Mouse (Mus musculus) heart, embryonic 14.5 days (tissue): ENCODE measurements around the gene Sec31b. TPM values are rescaled to one million over a fixed set of nuclear protein-coding genes. Genes with fewer than 3 reads are reported as not detected.
A peak's percentile ranks its signal among the peaks of the same experiment; 100 is the strongest.

Experiments used
- ATAC-seq: fragments of 200-750 bp; cut with Nextera tagmentation; 2 replicates; pipeline ENCODE4 v1.8.0; 2017; ENCODE audit warnings: low read depth, moderate TSS enrichment; ENCODE audit not compliant: insufficient number of reproducible peaks, insufficient read depth, low FRiP score
- H3K27ac ChIP-seq, 2 experiments: fragments of 200-500 bp in 1 of 2; fragments of 300-500 bp in 1 of 2; sonication (generic) in 1 of 2; replicated peaks in 1 of 2; 2 replicates each; pipeline ENCODE4 v1.5.1; 2012 to 2014; ENCODE audit warnings: low read depth in 2 of 2, low read length in 2 of 2, control low read depth in 1 of 2, mild to moderate bottlenecking in 1 of 2, mixed read lengths in 1 of 2; ENCODE audit not compliant: control insufficient read depth in 1 of 2, insufficient read depth in 1 of 2
- H3K27me3 ChIP-seq: fragments of 300-500 bp; sonication (generic); 2 replicates; pipeline ENCODE4 v1.6.1; 2014; ENCODE audit warnings: mild to moderate bottlenecking, low read length, control low read depth; ENCODE audit not compliant: control insufficient read depth, insufficient read depth
- H3K36me3 ChIP-seq: fragments of 300-500 bp; sonication (generic); 2 replicates; pipeline ENCODE4 v1.6.1; 2014; ENCODE audit warnings: mild to moderate bottlenecking, control low read depth, low read length, mixed read lengths; ENCODE audit not compliant: control insufficient read depth, insufficient read depth
- H3K4me1 ChIP-seq, 2 experiments: fragments of 200-500 bp in 1 of 2; fragments of 300-500 bp in 1 of 2; sonication (generic) in 1 of 2; 2 replicates each; pipeline ENCODE4 v1.6.1; 2012 to 2014; ENCODE audit warnings: low read length in 2 of 2, control low read depth in 1 of 2, mixed read lengths in 1 of 2; ENCODE audit not compliant: control insufficient read depth in 2 of 2, insufficient read depth in 2 of 2
- H3K4me2 ChIP-seq: fragments of 300-500 bp; sonication (generic); 2 replicates; pipeline ENCODE4 v1.6.1; 2014; ENCODE audit warnings: mild to moderate bottlenecking, low read length
- H3K4me3 ChIP-seq, 2 experiments: fragments of 200-500 bp in 1 of 2; fragments of 300-500 bp in 1 of 2; sonication (generic) in 1 of 2; 2 replicates each; pipeline ENCODE4 v1.5.1; 2012 to 2014; ENCODE audit warnings: low read length in 2 of 2, mild to moderate bottlenecking in 2 of 2, control low read depth in 1 of 2, low read depth in 1 of 2, moderate library complexity in 1 of 2; ENCODE audit not compliant: control insufficient read depth in 1 of 2, insufficient read depth in 1 of 2
- H3K9ac ChIP-seq: fragments of 300-500 bp; sonication (generic); 2 replicates; pipeline ENCODE4 v1.6.1; 2014; ENCODE audit warnings: mild to moderate bottlenecking, low read length
- H3K9me3 ChIP-seq: fragments of 300-500 bp; sonication (generic); 2 replicates; pipeline ENCODE4 v1.6.1; 2016; ENCODE audit warnings: low read length, control low read depth; ENCODE audit not compliant: control insufficient read depth
- WGBS: fragments of 180-500 bp; shearing (Covaris S2); extraction: QIAGEN DNeasy Blood & Tissue Kit; methylation state at CpG from one replicate; pipeline ENCODE4 v1.1.7; 2014; 5-methylcytosine and 5-hydroxymethylcytosine counted together
- polyA plus RNA-seq: library from polyadenylated mRNA; unstranded; fragments of >200 nt; fragmentation: Nextera tagmentation; extraction: Ambion mirVana; gene quantifications from 2 replicates; pipeline ENCODE4 v1.2.1, GENCODE M21; 2014

The Sec31b gene
- polyA plus RNA-seq, result 1.1 and 1.6 TPM in 2 replicates

GRCm38 (mm10) chr19:44545321-44546041, at the start of gene Sec31b:
Gene Sec31b (minus strand): TSS chr19:44545864.
- peak within 1 kb of the TSS; percentile 76 for H3K9ac ChIP-seq
- H3K4me2 ChIP-seq, result peak within 1 kb of the TSS; percentile 81
- peak within 1 kb of the TSS; percentile 53 to 60 for H3K4me3 ChIP-seq
- H3K36me3 ChIP-seq, result peaks cover 26% of the 10 kb centered on the region
- no peaks in the 10 kb centered on the region for H3K27me3 ChIP-seq
- ATAC-seq, result peak; percentile 49
- H3K27ac ChIP-seq, result no peak within 1 kb of the TSS
- H3K4me1 ChIP-seq, result no peaks in the 10 kb centered on the region
- 0 out of 2 replicates have a peak, but pooled peaks cover 4% of the 10 kb centered on the region for H3K9me3 ChIP-seq
- WGBS, result under 1% methylated on average over 47 of the region's 47 CpGs

GRCm38 (mm10) chr19:44594180-44594579, 48.5 kb upstream of the Sec31b start:
- 96% methylated on average over 14 of the region's 14 CpGs for WGBS
- Histone ChIP-seq H3K9ac (no peak overlapping the region), H3K4me2 (no peak overlapping the region), H3K27me3 (no peaks in the 10 kb centered on the region; the same call in none of the 2 replicates), H3K4me3 (no peak overlapping the region), H3K4me1 (no peaks in the 10 kb centered on the region; a peak in 1 of 4 replicates), H3K27ac (no peak overlapping the region), H3K36me3 (no peaks in the 10 kb centered on the region), H3K9me3 (no peaks in the 10 kb centered on the region)
- no peak for ATAC-seq

- 72% methylated on average over 6 of the region's 6 CpGs for WGBS
- Histone ChIP-seq H3K27ac (no peak overlapping the region), H3K9ac (no peak overlapping the region), H3K4me1 (no peaks in the 10 kb centered on the region), H3K4me3 (no peak overlapping the region), H3K4me2 (no peak overlapping the region), H3K36me3 (no peaks in the 10 kb centered on the region), H3K9me3 (no peaks in the 10 kb centered on the region), H3K27me3 (peaks cover 1% of the 10 kb centered on the region)
- ATAC-seq, result no peak
Observed at GRCm38 (mm10) chr19:44591638-44592037, 46.0 kb upstream of the Sec31b start.

- 83% methylated on average over 18 of the region's 18 CpGs for WGBS
- Histone ChIP-seq H3K27ac (no peak overlapping the region), H3K4me2 (no peak overlapping the region), H3K4me3 (no peak overlapping the region), H3K27me3 (peaks cover 8% of the 10 kb centered on the region), H3K9ac (no peak overlapping the region), H3K36me3 (no peaks in the 10 kb centered on the region), H3K4me1 (no peaks in the 10 kb centered on the region), H3K9me3 (no peaks in the 10 kb centered on the region)
- ATAC-seq, result no peak
Observed at GRCm38 (mm10) chr19:44590992-44591391, 45.3 kb upstream of the Sec31b start.

GRCm38 (mm10) chr19:44589591-44590223, 44.0 kb upstream of the Sec31b start:
- Histone ChIP-seq H3K9ac (no peak overlapping the region), H3K27me3 (peaks cover 18% of the 10 kb centered on the region), H3K9me3 (no peaks in the 10 kb centered on the region), H3K4me1 (no peaks in the 10 kb centered on the region), H3K4me3 (no peak overlapping the region), H3K4me2 (no peak overlapping the region), H3K36me3 (no peaks in the 10 kb centered on the region), H3K27ac (no peak overlapping the region)
- ATAC-seq, result no peak
- 43% methylated on average over 7 of the region's 7 CpGs for WGBS

- ATAC-seq, result no peak
- no peaks in the 10 kb centered on the region for H3K9me3 ChIP-seq
- peaks cover 30% of the 10 kb centered on the region for H3K27me3 ChIP-seq
- WGBS, result 37% methylated on average over 4 of the region's 4 CpGs
- H3K4me3 ChIP-seq, result no peak overlapping the region
- H3K9ac ChIP-seq, result no peak overlapping the region
- H3K27ac ChIP-seq, result no peak overlapping the region
- no peak overlapping the region for H3K4me2 ChIP-seq
- H3K4me1 ChIP-seq, result no peaks in the 10 kb centered on the region
- H3K36me3 ChIP-seq, result no peaks in the 10 kb centered on the region
Observed at GRCm38 (mm10) chr19:44588036-44588435, 42.4 kb upstream of the Sec31b start.

GRCm38 (mm10) chr19:44582638-44583309, 37.1 kb upstream of the Sec31b start:
- Histone ChIP-seq H3K27me3 (peaks cover 30% of the 10 kb centered on the region), H3K27ac (no peak overlapping the region), H3K36me3 (no peaks in the 10 kb centered on the region), H3K4me2 (no peak overlapping the region), H3K4me3 (no peak overlapping the region), H3K4me1 (no peaks in the 10 kb centered on the region), H3K9ac (no peak overlapping the region), H3K9me3 (no peaks in the 10 kb centered on the region)
- 35% methylated on average over 9 of the region's 9 CpGs for WGBS
- 0 out of 2 replicates have a peak, but pooled peaks have one; percentile 36 for ATAC-seq
